ENCODE assay signal across 21 mouse cellular contexts in genomic region chr12:77288507-77288906, GRCm38 (mm10). TPM values are rescaled to one million over a fixed set of nuclear protein-coding genes. Genes with fewer than 3 reads are reported as not detected.
DNase-seq lines count a peak whose midpoint lies in the region; ATAC-seq lines count a peak whose summit lies in the region.
"Had no signal": no experiment of that assay in that cellular context is flagged by ENCODE, and none has a peak within 500 bp of the region (broad histone marks: within the 10 kb centered on the region; RNA-seq: fewer than 3 reads in every experiment).

No protein-coding gene starts in this region.

- no peaks in the 10 kb centered on the region for H3K27me3 ChIP-seq in splenic B cell, adult 2 months (ENCODE audit: control insufficient read depth, insufficient read depth, low read length, poor library complexity, severe bottlenecking)
- H3K27me3 ChIP-seq: embryonic facial prominence, embryonic 13.5 days; forebrain, embryonic 12.5 days; forebrain, embryonic 15.5 days; hindbrain, embryonic 12.5 days; hindbrain, embryonic 15.5 days had no signal

- DNase-seq in MEL-GATA-1-ER (ENCODE audit: extremely low read depth, low read depth), result peak; percentile 56
- peak; percentile 14 for DNase-seq in splenic B cell, adult 2 months (ENCODE audit: low read depth, low spot score)
- no peak for DNase-seq in cerebellum, postnatal 10 days
- DNase-seq in urinary bladder, postnatal 36 days (ENCODE audit: low spot score in 2 of 2), result no peak
- no peak for DNase-seq in cerebellum, postnatal 25 days
- DNase-seq: adrenal gland, postnatal 10 days; adrenal gland, postnatal 36 days; cerebellum, adult 18-20 months; cerebellum, postnatal 14 days; embryo, embryonic 11 days; gastrocnemius, postnatal 25 days had no signal

- ATAC-seq in megakaryocyte, adult 5-6 weeks (ENCODE audit: poor library complexity, severe bottlenecking), result peak; percentile 87
- ATAC-seq: activated CD4-positive, CD25-positive, alpha-beta regulatory T cell, adult 4 months; CD4-positive, CD25-positive, alpha-beta regulatory T cell, adult 4 months; forebrain, embryonic 15.5 days; intestine, postnatal 0 days had no signal

- no peaks in the 10 kb centered on the region for H3K36me3 ChIP-seq in splenic B cell, adult 2 months (ENCODE audit: control insufficient read depth, insufficient read depth, low read length, poor library complexity, severe bottlenecking)
- H3K36me3 ChIP-seq: embryonic facial prominence, embryonic 10.5 days; embryonic facial prominence, embryonic 13.5 days; forebrain, embryonic 12.5 days; forebrain, embryonic 15.5 days; hindbrain, embryonic 12.5 days; hindbrain, embryonic 15.5 days had no signal

RNA-seq across cellular contexts. Expression of gene Fut8, which starts 50.6 kb away (rescaled TPM):
- total RNA-seq in megakaryocyte, adult 5-6 weeks (2015), result 48.3 and 53.9 TPM in 2 replicates
- 44.6 and 46.2 TPM in 2 replicates for total RNA-seq in megakaryocyte, adult 5-6 weeks (2017)

Comparison
In these comparisons a context has a peak if more than half of its experiments do, and no peak if none do; other contexts are left out.
1. DNase-seq: peak in MEL-GATA-1-ER (single experiment) and splenic B cell, adult 2 months (single experiment); none in cerebellum, postnatal 10 days (0 of 2), urinary bladder, postnatal 36 days (0 of 2) and cerebellum, postnatal 25 days (0 of 2).